In the genomic region with DNA sequence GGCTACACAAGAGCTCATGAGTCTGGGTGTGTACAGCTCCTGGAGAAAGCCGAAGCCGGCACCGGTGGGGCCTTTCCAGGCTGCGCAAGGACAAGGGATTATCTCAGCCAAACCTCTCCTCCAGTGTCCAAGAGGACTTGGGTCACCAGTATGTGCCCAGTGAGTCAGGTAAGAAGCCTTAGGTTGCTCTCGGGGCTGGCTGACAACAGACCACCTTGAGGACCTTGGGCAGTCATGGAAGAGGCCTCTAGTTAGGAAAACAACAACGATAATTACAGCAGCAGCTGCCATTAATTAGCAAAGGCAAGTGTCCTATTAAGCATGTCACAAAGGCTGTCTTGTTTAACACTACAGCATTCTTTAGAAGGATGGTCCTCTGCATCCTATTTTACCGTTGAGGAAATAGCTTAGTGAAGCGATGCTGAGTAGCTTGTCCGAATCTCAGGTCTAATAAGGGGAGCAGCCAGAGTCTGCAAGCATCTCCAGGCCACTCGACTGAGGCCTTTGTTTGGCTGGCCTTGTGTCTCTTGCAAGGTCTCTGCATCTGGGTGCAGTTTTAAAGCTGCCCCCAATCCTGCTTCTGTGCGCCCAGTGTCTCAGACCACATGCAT, we compare ENCODE assay signal across 17 mouse cellular contexts. TPM values are rescaled to one million over a fixed set of nuclear protein-coding genes. Genes with fewer than 3 reads are reported as not detected.
DNase-seq lines count a peak whose midpoint lies in the region; ATAC-seq and TF ChIP-seq lines count a peak whose summit lies in the region.
"Had no signal": no experiment of that assay in that cellular context is flagged by ENCODE, and none has a peak within 500 bp of the region (broad histone marks: within the 10 kb centered on the region; RNA-seq: fewer than 3 reads in every experiment).

No protein-coding gene starts in this region.

- no peak for ATAC-seq in hindbrain, embryonic 11.5 days (ENCODE audit: low FRiP score)
- no peak for ATAC-seq in hindbrain, embryonic 14.5 days (ENCODE audit: low FRiP score)
- no peak for ATAC-seq in midbrain, embryonic 15.5 days (replicated peaks)
- ATAC-seq in forebrain, embryonic 15.5 days (replicated peaks), result no peak
- ATAC-seq: hindbrain, postnatal 0 days had no signal

- H3K9me3 ChIP-seq in hindbrain, embryonic 11.5 days (ENCODE audit: control insufficient read depth, low read length), result no peaks in the 10 kb centered on the region
- no peaks in the 10 kb centered on the region for H3K9me3 ChIP-seq in hindbrain, embryonic 14.5 days (ENCODE audit: control insufficient read depth, low read length)
- no peaks in the 10 kb centered on the region for H3K9me3 ChIP-seq in embryonic facial prominence, embryonic 10.5 days
- no peaks in the 10 kb centered on the region for H3K9me3 ChIP-seq in midbrain, embryonic 15.5 days
- no peaks in the 10 kb centered on the region for H3K9me3 ChIP-seq in forebrain, embryonic 15.5 days

- no peak overlapping the region for H3K4me3 ChIP-seq in hindbrain, embryonic 11.5 days (ENCODE audit: low read depth, low read length)
- H3K4me3 ChIP-seq in hindbrain, embryonic 14.5 days (replicated peaks; ENCODE audit: low read length), result no peak overlapping the region
- H3K4me3 ChIP-seq in embryonic facial prominence, embryonic 10.5 days, result peak overlapping the region; percentile 60
- H3K4me3 ChIP-seq in midbrain, embryonic 15.5 days, result no peak overlapping the region
- no peak overlapping the region for H3K4me3 ChIP-seq in forebrain, embryonic 15.5 days

- no peak overlapping the region for H3K4me2 ChIP-seq in hindbrain, embryonic 11.5 days (replicated peaks; ENCODE audit: low read depth, low read length)
- no peak overlapping the region for H3K4me2 ChIP-seq in hindbrain, embryonic 14.5 days (replicated peaks)
- H3K4me2 ChIP-seq in midbrain, embryonic 15.5 days, result peak overlapping the region; percentile 53
- H3K4me2 ChIP-seq in forebrain, embryonic 15.5 days (replicated peaks), result no peak overlapping the region

- H3K4me1 ChIP-seq in hindbrain, embryonic 11.5 days (replicated peaks; ENCODE audit: control insufficient read depth, insufficient read depth, low read length), result peaks cover 20% of the 10 kb centered on the region
- H3K4me1 ChIP-seq in hindbrain, embryonic 14.5 days (replicated peaks; ENCODE audit: control insufficient read depth, insufficient read depth, low read length), result peaks cover 15% of the 10 kb centered on the region
- H3K4me1 ChIP-seq in embryonic facial prominence, embryonic 10.5 days, result peaks cover 76% of the 10 kb centered on the region
- peaks cover 21% of the 10 kb centered on the region for H3K4me1 ChIP-seq in midbrain, embryonic 15.5 days
- peaks cover 16% of the 10 kb centered on the region for H3K4me1 ChIP-seq in forebrain, embryonic 15.5 days

- peak; percentile 26 for DNase-seq in hindbrain, embryonic 11.5 days (ENCODE audit: low spot score)
- DNase-seq in hindbrain, embryonic 14.5 days (ENCODE audit: low spot score), result no peak
- peak; percentile 28 for DNase-seq in brain, embryonic 14.5 days (ENCODE audit: low read depth)
- peak; percentile 45 for DNase-seq in embryonic facial prominence, embryonic 10.5 days (ENCODE audit: low spot score)
- DNase-seq in thymus, postnatal 25 days, result no peak
- DNase-seq: B cell, adult 2 months; kidney, adult 8-10 months; left cerebral cortex, postnatal 4 days; lung, adult 2 months; thymus, adult 2 months; thymus, postnatal 4 days had no signal

- peaks cover 44% of the 10 kb centered on the region for H3K27me3 ChIP-seq in hindbrain, embryonic 11.5 days (ENCODE audit: control insufficient read depth, insufficient read depth, low read length)
- H3K27me3 ChIP-seq in hindbrain, embryonic 14.5 days (ENCODE audit: control insufficient read depth, insufficient read depth, low read length), result peaks cover 43% of the 10 kb centered on the region
- peaks cover 61% of the 10 kb centered on the region for H3K27me3 ChIP-seq in embryonic facial prominence, embryonic 10.5 days (replicated peaks; ENCODE audit: low read depth, poor library complexity, severe bottlenecking)
- peaks cover 44% of the 10 kb centered on the region for H3K27me3 ChIP-seq in midbrain, embryonic 15.5 days (replicated peaks)
- peaks cover 45% of the 10 kb centered on the region for H3K27me3 ChIP-seq in forebrain, embryonic 15.5 days

- H3K27ac ChIP-seq in hindbrain, embryonic 11.5 days (ENCODE audit: low read depth, low read length), result no peak overlapping the region; the same call in 1 of the 2 replicates
- H3K27ac ChIP-seq in hindbrain, embryonic 14.5 days, result no peak overlapping the region
- H3K27ac ChIP-seq in embryonic facial prominence, embryonic 10.5 days (replicated peaks), result peak overlapping the region; percentile 83
- H3K27ac ChIP-seq in midbrain, embryonic 15.5 days, result no peak overlapping the region
- no peak overlapping the region for H3K27ac ChIP-seq in forebrain, embryonic 15.5 days (replicated peaks)
- H3K27ac ChIP-seq: hindbrain, postnatal 0 days; kidney, postnatal 0 days; liver, embryonic 14.5 days; macrophage had no signal

- TF ChIP-seq POLR2A in brain, embryonic 14.5 days (IDR thresholded peaks at IDR 0.05; ENCODE audit: borderline replicate concordance, extremely low read depth, insufficient read depth, insufficient read length, poor library complexity, severe bottlenecking), result no peak

- 56% methylated on average over 11 of the region's 11 CpGs for WGBS in hindbrain, embryonic 11.5 days
- WGBS in hindbrain, embryonic 14.5 days, result 56% methylated on average over 11 of the region's 11 CpGs
- WGBS in embryonic facial prominence, embryonic 10.5 days, result 23% methylated on average over 11 of the region's 11 CpGs
- WGBS in midbrain, embryonic 15.5 days, result 42% methylated on average over 11 of the region's 11 CpGs
- 27% methylated on average over 11 of the region's 11 CpGs for WGBS in forebrain, embryonic 15.5 days

- TF ChIP-seq CTCF in brain, embryonic 14.5 days (IDR thresholded peaks at IDR 0.05; ENCODE audit: borderline replicate concordance, extremely low read depth, insufficient read depth, insufficient read length), result no peak

- H3K9ac ChIP-seq in hindbrain, embryonic 11.5 days (ENCODE audit: low read depth, low read length), result no peak overlapping the region
- no peak overlapping the region for H3K9ac ChIP-seq in hindbrain, embryonic 14.5 days
- H3K9ac ChIP-seq in midbrain, embryonic 15.5 days, result no peak overlapping the region
- H3K9ac ChIP-seq in forebrain, embryonic 15.5 days (replicated peaks), result no peak overlapping the region
- H3K9ac ChIP-seq: liver, embryonic 14.5 days had no signal

- no peaks in the 10 kb centered on the region for H3K36me3 ChIP-seq in hindbrain, embryonic 11.5 days (ENCODE audit: control insufficient read depth, insufficient read depth, low read length)
- peaks cover 5% of the 10 kb centered on the region for H3K36me3 ChIP-seq in hindbrain, embryonic 14.5 days (replicated peaks; ENCODE audit: control insufficient read depth, insufficient read depth)
- H3K36me3 ChIP-seq in embryonic facial prominence, embryonic 10.5 days (replicated peaks), result peaks cover 17% of the 10 kb centered on the region
- no peaks in the 10 kb centered on the region for H3K36me3 ChIP-seq in midbrain, embryonic 15.5 days (replicated peaks)
- no peaks in the 10 kb centered on the region for H3K36me3 ChIP-seq in forebrain, embryonic 15.5 days

RNA-seq across cellular contexts. Expression of a gene that starts 11.8 kb away (rescaled TPM):
- polyA plus RNA-seq in hindbrain, embryonic 11.5 days (2014; fragmentation: Nextera tagmentation; extraction: Ambion mirVana), result 53.8 and 56.3 TPM in 2 replicates
- polyA plus RNA-seq in hindbrain, embryonic 14.5 days (2014; fragmentation: Nextera tagmentation; extraction: Ambion mirVana), result 53.1 and 65.0 TPM in 2 replicates
- polyA plus RNA-seq in brain, embryonic 14.5 days (2012; rRNA removed), result 98.7 and 144 TPM in 2 replicates
- 57.1 and 61.3 TPM in 2 replicates for polyA plus RNA-seq in embryonic facial prominence, embryonic 10.5 days (2016; fragmentation: Nextera tagmentation; extraction: Ambion mirVana)
- polyA plus RNA-seq in midbrain, embryonic 15.5 days (2015; fragmentation: Nextera tagmentation; extraction: Ambion mirVana), result 86.1 and 98.7 TPM in 2 replicates
- polyA plus RNA-seq in forebrain, embryonic 15.5 days (2015; fragmentation: Nextera tagmentation; extraction: Ambion mirVana), result 62.3 and 77.8 TPM in 2 replicates

RNA-seq across cellular contexts. Expression of a gene that starts 26.4 kb away (rescaled TPM):
- 1.9 and 4.4 TPM in 2 replicates for polyA plus RNA-seq in hindbrain, embryonic 11.5 days (2014; fragmentation: Nextera tagmentation; extraction: Ambion mirVana)
- 4.9 and 5.0 TPM in 2 replicates for polyA plus RNA-seq in hindbrain, embryonic 14.5 days (2014; fragmentation: Nextera tagmentation; extraction: Ambion mirVana)
- polyA plus RNA-seq in brain, embryonic 14.5 days (2012; rRNA removed), result 23.3 and 41.3 TPM in 2 replicates
- polyA plus RNA-seq in embryonic facial prominence, embryonic 10.5 days (2016; fragmentation: Nextera tagmentation; extraction: Ambion mirVana), result 2.1 and 2.4 TPM in 2 replicates
- 64.4 and 73.2 TPM in 2 replicates for polyA plus RNA-seq in midbrain, embryonic 15.5 days (2015; fragmentation: Nextera tagmentation; extraction: Ambion mirVana)
- 2.8 and 4.1 TPM in 2 replicates for polyA plus RNA-seq in forebrain, embryonic 15.5 days (2015; fragmentation: Nextera tagmentation; extraction: Ambion mirVana)
- polyA plus RNA-seq: lung, adult 2 months; macrophage had no signal

RNA-seq across cellular contexts. Expression of a gene that starts 48.8 kb away (rescaled TPM):
- 11.1 and 12.7 TPM in 2 replicates for polyA plus RNA-seq in hindbrain, embryonic 11.5 days (2014; fragmentation: Nextera tagmentation; extraction: Ambion mirVana)
- polyA plus RNA-seq in hindbrain, embryonic 14.5 days (2014; fragmentation: Nextera tagmentation; extraction: Ambion mirVana), result 18.0 and 22.9 TPM in 2 replicates
- 49.2 and 56.1 TPM in 2 replicates for polyA plus RNA-seq in brain, embryonic 14.5 days (2012; rRNA removed)
- 30.2 and 30.6 TPM in 2 replicates for polyA plus RNA-seq in embryonic facial prominence, embryonic 10.5 days (2016; fragmentation: Nextera tagmentation; extraction: Ambion mirVana)
- polyA plus RNA-seq in midbrain, embryonic 15.5 days (2015; fragmentation: Nextera tagmentation; extraction: Ambion mirVana), result 20.8 and 21.3 TPM in 2 replicates
- polyA plus RNA-seq in forebrain, embryonic 15.5 days (2015; fragmentation: Nextera tagmentation; extraction: Ambion mirVana), result 9.9 and 11.4 TPM in 2 replicates

RNA-seq across cellular contexts. Expression of a gene that starts 55.2 kb away (rescaled TPM):
- polyA plus RNA-seq in hindbrain, embryonic 11.5 days (2014; fragmentation: Nextera tagmentation; extraction: Ambion mirVana), result 17.8 and 20.2 TPM in 2 replicates
- polyA plus RNA-seq in hindbrain, embryonic 14.5 days (2014; fragmentation: Nextera tagmentation; extraction: Ambion mirVana), result 49.2 and 55.0 TPM in 2 replicates
- 71.7 and 78.3 TPM in 2 replicates for polyA plus RNA-seq in brain, embryonic 14.5 days (2012; rRNA removed)
- 25.3 and 27.0 TPM in 2 replicates for polyA plus RNA-seq in embryonic facial prominence, embryonic 10.5 days (2016; fragmentation: Nextera tagmentation; extraction: Ambion mirVana)
- 42.3 and 45.8 TPM in 2 replicates for polyA plus RNA-seq in midbrain, embryonic 15.5 days (2015; fragmentation: Nextera tagmentation; extraction: Ambion mirVana)
- polyA plus RNA-seq in forebrain, embryonic 15.5 days (2015; fragmentation: Nextera tagmentation; extraction: Ambion mirVana), result 28.9 and 29.2 TPM in 2 replicates

RNA-seq across cellular contexts. Expression of a gene that starts 55.4 kb away (rescaled TPM):
- 11.1 and 11.6 TPM in 2 replicates for polyA plus RNA-seq in hindbrain, embryonic 11.5 days (2014; fragmentation: Nextera tagmentation; extraction: Ambion mirVana)
- 37.5 and 40.3 TPM in 2 replicates for polyA plus RNA-seq in hindbrain, embryonic 14.5 days (2014; fragmentation: Nextera tagmentation; extraction: Ambion mirVana)
- 46.9 and 57.2 TPM in 2 replicates for polyA plus RNA-seq in brain, embryonic 14.5 days (2012; rRNA removed)
- 3.3 and 3.5 TPM in 2 replicates for polyA plus RNA-seq in embryonic facial prominence, embryonic 10.5 days (2016; fragmentation: Nextera tagmentation; extraction: Ambion mirVana)
- polyA plus RNA-seq in midbrain, embryonic 15.5 days (2015; fragmentation: Nextera tagmentation; extraction: Ambion mirVana), result 59.2 and 60.0 TPM in 2 replicates
- 53.4 and 55.4 TPM in 2 replicates for polyA plus RNA-seq in forebrain, embryonic 15.5 days (2015; fragmentation: Nextera tagmentation; extraction: Ambion mirVana)
- polyA plus RNA-seq: macrophage had no signal

Comparison
In these comparisons a context has a peak if more than half of its experiments do, and no peak if none do; other contexts are left out.
1. DNase-seq: peak in hindbrain, embryonic 11.5 days (single experiment), brain, embryonic 14.5 days (single experiment) and embryonic facial prominence, embryonic 10.5 days (single experiment); none in hindbrain, embryonic 14.5 days (single experiment) and thymus, postnatal 25 days (single experiment).